In the genomic region with DNA sequence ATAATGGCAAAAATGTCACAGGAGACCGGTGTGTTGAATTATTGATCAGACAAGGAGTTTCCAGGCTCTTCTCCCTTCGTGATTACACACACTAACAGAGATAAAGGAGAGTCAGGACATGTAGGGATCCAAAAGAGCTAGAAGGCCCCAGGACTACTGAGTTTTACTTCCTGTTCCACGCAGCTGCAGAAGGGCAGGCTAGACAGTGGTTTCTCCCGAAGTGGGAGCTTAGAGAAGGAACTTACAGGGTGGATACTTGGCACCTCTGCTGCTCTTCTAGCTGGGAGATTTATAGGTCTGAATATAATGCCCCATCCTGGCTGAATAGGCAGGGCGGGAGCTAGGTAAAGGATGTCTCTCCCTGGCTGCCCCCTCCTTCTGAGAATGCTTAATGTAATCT, we compare ENCODE assay signal across 28 mouse cellular contexts. TPM values are rescaled to one million over a fixed set of nuclear protein-coding genes. Genes with fewer than 3 reads are reported as not detected.
DNase-seq lines count a peak whose midpoint lies in the region; ATAC-seq and TF ChIP-seq lines count a peak whose summit lies in the region.
"Had no signal": no experiment of that assay in that cellular context is flagged by ENCODE, and none has a peak within 500 bp of the region (broad histone marks: within the 10 kb centered on the region; RNA-seq: fewer than 3 reads in every experiment).

No protein-coding gene starts in this region.

- H3K9ac ChIP-seq in neural tube, embryonic 13.5 days = 0 out of 2 replicates have a peak overlapping the region, but pooled peaks have one; percentile 1
- H3K9ac ChIP-seq: forebrain, embryonic 13.5 days; hindbrain, embryonic 13.5 days; kidney, embryonic 15.5 days; lung, embryonic 15.5 days had no signal

- no peaks in the 10 kb centered on the region for H3K4me1 ChIP-seq in neural tube, embryonic 13.5 days (replicated peaks)
- H3K4me1 ChIP-seq: forebrain, embryonic 13.5 days; hindbrain, embryonic 13.5 days; kidney, embryonic 15.5 days; lung, embryonic 15.5 days; midbrain, embryonic 10.5 days had no signal

- H3K4me3 ChIP-seq in layer of hippocampus, adult 2 months = no peak overlapping the region
- H3K4me3 ChIP-seq in neural tube, embryonic 13.5 days = no peak overlapping the region
- H3K4me3 ChIP-seq: erythroblast, embryonic 14.5 days; forebrain, embryonic 13.5 days; hindbrain, embryonic 13.5 days; kidney, embryonic 15.5 days; lung, embryonic 15.5 days; midbrain, embryonic 10.5 days; myocyte had no signal

- no peak for TF ChIP-seq CTCF in layer of hippocampus, adult 2 months (conservative IDR thresholded peaks at IDR 0.05)

- peak; percentile 23 for DNase-seq in layer of hippocampus, adult 11-12 months (ENCODE audit: low spot score)
- DNase-seq in layer of hippocampus, adult 2 months (ENCODE audit: low spot score in 2 of 2) = no peak
- no peak for DNase-seq in neural tube, embryonic 10.5 days (ENCODE audit: extremely low spot score, low spot score)
- DNase-seq in retina, embryonic 14.5 days (ENCODE audit: low spot score) = no peak
- DNase-seq: adrenal gland, postnatal 10 days; cerebellum, adult 18-20 months; cerebellum, postnatal 10 days; gastrocnemius, postnatal 14 days; kidney, postnatal 25 days; lung, postnatal 4 days; right cerebral cortex, postnatal 25 days; spleen, adult 18-20 months; thymus, postnatal 14 days had no signal

- H3K9me3 ChIP-seq in neural tube, embryonic 13.5 days = 0 out of 2 replicates have a peak, but pooled peaks cover 3% of the 10 kb centered on the region
- H3K9me3 ChIP-seq: forebrain, embryonic 13.5 days; hindbrain, embryonic 13.5 days; lung, embryonic 15.5 days; midbrain, embryonic 10.5 days had no signal

- H3K36me3 ChIP-seq in neural tube, embryonic 13.5 days = no peaks in the 10 kb centered on the region
- H3K36me3 ChIP-seq: hindbrain, embryonic 13.5 days; kidney, embryonic 15.5 days; lung, embryonic 15.5 days; midbrain, embryonic 10.5 days had no signal

- no peak overlapping the region for H3K4me2 ChIP-seq in neural tube, embryonic 13.5 days
- H3K4me2 ChIP-seq: forebrain, embryonic 13.5 days; hindbrain, embryonic 13.5 days; kidney, embryonic 15.5 days; liver, embryonic 11.5 days; lung, embryonic 15.5 days had no signal

- H3K27ac ChIP-seq in layer of hippocampus, adult 2 months = no peak overlapping the region
- H3K27ac ChIP-seq in neural tube, embryonic 13.5 days (replicated peaks) = no peak overlapping the region
- H3K27ac ChIP-seq: forebrain, embryonic 13.5 days; hindbrain, embryonic 13.5 days; kidney, embryonic 15.5 days; lung, embryonic 15.5 days; midbrain, embryonic 10.5 days had no signal

- H3K27me3 ChIP-seq in neural tube, embryonic 13.5 days = no peaks in the 10 kb centered on the region
- H3K27me3 ChIP-seq: CH12.LX; forebrain, embryonic 13.5 days; hindbrain, embryonic 13.5 days; kidney, embryonic 15.5 days; lung, embryonic 15.5 days had no signal

- no peak for ATAC-seq in neural tube, embryonic 13.5 days (ENCODE audit: low read depth)
- ATAC-seq in common myeloid progenitor, adult 5-6 weeks (replicated peaks; ENCODE audit: low read depth, poor library complexity, severe bottlenecking) = peak; percentile 87
- peak; percentile 80 for ATAC-seq in megakaryocyte progenitor cell, adult 5-6 weeks (replicated peaks; ENCODE audit: poor library complexity)
- ATAC-seq in erythroid progenitor cell, adult 5-6 weeks (replicated peaks; ENCODE audit: low FRiP score, poor library complexity, severe bottlenecking) = no peak
- ATAC-seq: activated CD4-positive, CD25-positive, alpha-beta regulatory T cell, adult 4 months; forebrain, embryonic 13.5 days; intestine, postnatal 0 days had no signal

- 55% methylated on average over 5 of the region's 5 CpGs for WGBS in neural tube, embryonic 13.5 days

RNA-seq across cellular contexts. Expression of gene Mthfs, which starts 57.1 kb away (rescaled TPM):
- total RNA-seq in layer of hippocampus, adult 2 months (2021) = 10 to 100 TPM; 37.5 to 58.7 TPM
- polyA plus RNA-seq in neural tube, embryonic 13.5 days (2015; fragmentation: Nextera tagmentation; extraction: Ambion mirVana) = 13.8 and 19.0 TPM in 2 replicates
- 7.7 and 37.3 TPM in 2 replicates for total RNA-seq in common myeloid progenitor, adult 5-6 weeks (2017)
- 23.7 and 28.5 TPM in 2 replicates for total RNA-seq in megakaryocyte progenitor cell, adult 5-6 weeks (2015)
- 12.5 and 13.8 TPM in 2 replicates for total RNA-seq in megakaryocyte progenitor cell, adult 5-6 weeks (2017)
- 8.6 TPM in 1 of 2 replicates, not detected in the other for total RNA-seq in erythroid progenitor cell, adult 5-6 weeks (2015; ENCODE audit: low replicate concordance)
- total RNA-seq in erythroid progenitor cell, adult 5-6 weeks (2017; ENCODE audit: low replicate concordance) = 0.64 and 17.8 TPM in 2 replicates

Comparison
In these comparisons a context has a peak if more than half of its experiments do, and no peak if none do; other contexts are left out.
1. ATAC-seq: peak in common myeloid progenitor, adult 5-6 weeks (single experiment) and megakaryocyte progenitor cell, adult 5-6 weeks (single experiment); none in neural tube, embryonic 13.5 days (single experiment) and erythroid progenitor cell, adult 5-6 weeks (single experiment).